Mouse (Mus musculus): ENCODE measurements around the gene Bglap.

Gene Bglap

DNA sequence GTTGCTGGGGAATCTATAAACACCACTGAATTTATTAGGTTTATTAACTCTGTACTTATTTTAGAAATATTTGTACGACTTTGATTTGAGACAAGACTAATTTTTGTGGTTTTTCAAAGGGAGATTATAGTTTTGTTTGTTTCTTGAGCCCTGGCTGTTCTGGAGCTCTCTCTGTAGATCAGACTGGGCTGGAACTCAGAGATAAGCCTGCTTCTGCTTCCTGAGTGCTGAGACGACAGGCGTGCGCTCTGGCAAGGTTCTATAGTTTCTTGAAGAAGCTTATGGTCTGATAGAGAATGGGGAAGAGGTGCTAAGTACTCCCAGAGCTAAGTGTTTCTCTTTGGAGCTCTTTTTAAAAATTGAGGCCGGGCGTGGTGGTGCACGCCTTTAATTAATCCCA lies 45.9 kb downstream of the Bglap start:
- no peak for DNase-seq

DNA sequence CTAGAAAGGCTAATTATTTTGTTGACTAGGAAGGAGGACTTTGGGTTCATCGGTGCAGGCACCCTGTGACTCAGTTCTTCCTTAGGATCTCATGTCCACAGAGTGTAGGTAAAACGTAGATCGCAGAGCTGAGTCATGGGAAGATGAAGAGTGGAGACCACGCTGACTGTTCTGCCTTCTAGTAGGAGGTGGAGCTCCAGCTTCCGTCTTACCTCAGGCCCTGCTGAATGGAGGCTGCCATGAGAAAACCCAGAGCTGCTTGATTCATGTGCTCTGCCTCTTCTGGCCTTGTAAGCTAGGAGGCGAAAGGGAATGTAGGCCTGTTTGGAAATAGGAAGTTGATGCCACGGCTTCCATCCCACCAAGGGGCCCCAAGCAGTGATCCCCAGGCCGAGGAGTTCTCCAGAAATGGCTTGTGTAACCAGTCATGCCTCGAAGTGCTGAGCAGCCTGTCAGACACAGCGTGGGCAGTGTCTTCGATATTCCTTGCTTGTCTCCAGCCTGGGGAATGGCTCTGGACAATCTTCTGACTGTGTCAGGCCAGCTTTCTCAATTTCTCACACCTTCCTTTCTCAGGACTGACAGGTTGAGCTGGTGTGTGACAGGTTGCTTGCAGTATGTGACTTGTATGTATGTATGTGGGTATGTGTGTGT lies 46.8 kb downstream of the Bglap start:
- no peak for DNase-seq

DNA sequence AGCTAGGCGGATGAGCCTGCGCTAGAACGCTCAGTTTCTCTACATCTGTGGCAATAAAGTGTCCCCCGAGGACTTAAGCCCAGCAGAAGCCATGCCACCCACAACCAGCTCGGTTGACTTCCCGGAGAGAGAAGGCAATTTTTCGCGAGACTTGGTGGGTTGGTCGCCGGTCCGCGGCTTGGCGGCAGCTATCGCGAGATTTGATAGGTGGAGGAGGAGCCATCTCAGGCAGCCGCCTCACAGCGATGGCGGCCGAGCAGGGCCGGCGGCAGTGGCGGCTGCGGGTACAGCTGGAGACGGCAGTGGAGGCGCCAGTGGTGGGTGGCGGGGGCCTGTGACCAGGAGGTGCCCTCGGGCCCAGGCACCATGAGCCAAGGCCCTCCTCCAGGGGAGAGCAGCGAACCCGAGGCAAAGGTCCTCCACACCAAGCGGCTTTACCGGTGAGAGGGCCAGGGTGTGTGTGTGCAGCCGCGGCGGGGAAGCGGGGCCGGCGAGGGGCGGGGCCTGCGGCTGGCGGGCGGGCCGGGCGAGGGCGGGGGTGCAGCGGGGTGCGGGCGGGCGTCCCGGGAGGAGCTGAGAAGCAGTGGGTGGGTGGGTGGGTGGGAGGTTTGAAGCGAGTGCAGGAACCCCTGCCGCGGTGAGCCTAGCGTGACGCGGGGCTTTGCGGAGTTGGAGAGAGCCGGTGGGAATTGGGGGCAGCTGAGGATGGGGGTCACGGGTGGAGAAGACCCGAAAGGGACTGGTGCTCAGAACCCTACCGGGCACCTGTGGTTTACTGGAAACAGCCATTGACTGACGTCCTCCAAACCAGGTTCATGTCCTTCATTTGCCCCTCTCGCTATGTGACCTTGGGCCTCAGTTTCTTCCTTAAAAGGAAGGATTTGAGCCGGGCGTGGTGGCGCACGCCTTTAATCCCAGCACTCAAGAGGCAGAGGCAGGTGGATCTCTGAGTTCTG lies 47.9 kb downstream of the Bglap start, which contains the start of the genes Tmem79 and Smg5:
Gene Tmem79, minus strand, starts transcription at position 91 of the 956 bp plus-strand sequence.
Gene Smg5, plus strand, starts transcription at position 203 of the 956 bp plus-strand sequence.
- peak; percentile 96 for DNase-seq

DNA sequence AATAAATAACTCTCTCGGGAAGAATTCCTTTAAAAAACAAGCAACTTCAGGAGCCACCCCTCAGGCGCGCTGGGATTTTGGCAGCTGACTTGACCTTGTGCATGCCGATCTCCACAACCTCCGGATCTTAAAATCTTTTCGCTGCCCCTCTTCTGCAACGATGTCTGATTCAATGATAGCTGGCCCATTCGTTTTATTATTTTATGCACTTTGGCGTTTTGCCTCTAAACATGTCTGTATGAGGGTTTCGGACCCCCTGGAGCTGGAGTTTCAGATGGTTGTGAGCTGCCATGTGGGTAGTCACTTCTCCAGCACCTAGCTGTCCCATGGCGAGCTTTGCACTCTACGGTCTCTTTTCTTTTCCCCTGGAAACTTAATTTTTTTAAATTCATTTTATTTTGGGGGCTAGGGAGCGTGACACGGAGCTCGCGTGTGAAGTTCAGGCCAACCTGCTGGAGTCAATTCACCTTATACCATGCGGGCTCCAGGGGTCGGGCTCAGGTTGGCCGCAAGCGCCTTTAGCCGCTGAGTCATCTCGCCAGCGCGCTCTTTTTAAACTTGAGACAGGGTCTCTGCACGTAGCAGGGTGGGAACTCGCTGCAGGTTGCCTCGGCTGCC lies 48.7 kb downstream of the Bglap start:
- DNase-seq = no peak

DNA sequence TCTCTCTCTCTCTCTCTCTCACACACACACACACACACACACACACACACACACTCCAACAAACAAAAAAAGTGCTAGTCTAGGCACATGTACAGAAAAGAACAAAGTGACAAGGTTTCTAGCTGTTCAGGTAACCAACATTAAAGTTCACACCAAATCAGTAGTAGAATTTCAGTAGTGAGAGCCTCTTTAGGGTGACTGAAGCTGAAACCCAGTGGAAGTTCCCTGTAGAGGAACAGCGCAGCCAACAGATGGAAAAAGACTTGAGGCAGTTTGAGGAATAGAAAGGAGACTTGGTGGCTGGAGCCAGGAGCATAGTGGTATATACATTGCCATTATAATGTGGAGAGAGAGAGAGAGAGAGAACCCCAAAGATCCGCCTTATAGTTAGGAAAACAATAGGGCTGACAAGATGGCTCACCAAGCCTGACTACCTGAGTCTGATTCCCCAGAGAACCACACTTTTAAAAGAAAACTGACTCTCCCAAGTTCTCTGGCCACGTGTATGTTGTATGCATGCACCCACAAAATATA lies 49.3 kb downstream of the Bglap start:
- no peak for DNase-seq

DNA sequence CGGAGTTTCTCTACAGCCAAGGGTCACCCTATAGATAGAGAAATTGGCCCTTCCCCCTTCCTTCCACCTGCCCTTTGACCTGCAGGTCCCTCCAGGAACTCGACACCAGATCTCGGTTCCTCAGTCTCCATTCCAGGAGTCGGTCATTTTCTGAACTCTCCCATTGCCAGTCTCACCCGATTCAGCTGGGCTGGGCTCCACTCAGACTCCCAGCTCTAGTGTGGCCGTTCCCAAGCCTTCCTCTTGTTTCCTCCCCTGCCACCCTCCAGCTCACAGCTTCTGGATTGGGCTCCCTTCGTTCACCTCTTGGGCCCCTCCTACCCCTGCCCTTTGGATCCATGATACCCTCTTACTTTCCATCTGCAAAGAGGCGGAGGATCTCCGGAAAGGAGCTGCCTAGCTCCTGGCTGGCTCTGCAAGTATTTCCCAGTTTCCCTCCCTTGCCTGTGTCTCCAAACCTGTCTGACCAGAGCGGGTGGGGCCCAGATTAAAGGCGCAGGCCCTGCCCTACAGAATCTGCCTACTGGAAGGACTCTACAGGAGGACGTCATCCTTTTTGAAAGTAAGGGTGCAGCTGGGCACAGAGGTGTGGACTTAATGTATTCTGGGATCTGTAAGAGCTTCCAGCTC lies 50.1 kb downstream of the Bglap start:
- no peak for DNase-seq
